Mouse (Mus musculus) limb, embryonic 15.5 days (tissue): Measurements from ENCODE around the gene Gm44805. TPM values are rescaled to one million over a fixed set of nuclear protein-coding genes. Genes with fewer than 3 reads are reported as not detected.

Source experiments
- ATAC-seq: fragments of 200-750 bp; cut with Nextera tagmentation; 2 replicates; pipeline ENCODE4 v1.8.0; 2017; ENCODE audit warnings: low read depth, moderate TSS enrichment; ENCODE audit not compliant: insufficient number of reproducible peaks, low FRiP score, low TSS enrichment
- H3K27ac ChIP-seq: fragments of 300-500 bp; sonication (generic); 2 replicates; pipeline ENCODE4 v1.5.1; 2015; ENCODE audit warnings: moderate library complexity, mild to moderate bottlenecking, inconsistent platforms
- H3K27me3 ChIP-seq: fragments of 300-500 bp; sonication (generic); 2 replicates; pipeline ENCODE4 v1.6.1; 2015; ENCODE audit warnings: inconsistent platforms
- H3K36me3 ChIP-seq: fragments of 300-500 bp; sonication (generic); 2 replicates; pipeline ENCODE4 v1.6.1; 2015; ENCODE audit warnings: inconsistent platforms
- H3K4me1 ChIP-seq: fragments of 300-500 bp; sonication (generic); 2 replicates; pipeline ENCODE4 v1.6.1; 2015; ENCODE audit warnings: inconsistent platforms
- H3K4me2 ChIP-seq: fragments of 300-500 bp; sonication (generic); 2 replicates; pipeline ENCODE4 v1.6.1; 2015; ENCODE audit warnings: mild to moderate bottlenecking, inconsistent platforms
- H3K4me3 ChIP-seq: fragments of 300-500 bp; sonication (generic); 2 replicates; pipeline ENCODE4 v1.5.1; 2015; ENCODE audit warnings: mild to moderate bottlenecking, inconsistent platforms
- H3K9ac ChIP-seq: fragments of 300-500 bp; sonication (generic); 2 replicates; pipeline ENCODE4 v1.6.1; 2015; ENCODE audit warnings: inconsistent platforms
- H3K9me3 ChIP-seq: fragments of 300-500 bp; sonication (generic); 2 replicates; pipeline ENCODE4 v1.6.1; 2016; ENCODE audit warnings: inconsistent platforms
- WGBS: fragments of 180-500 bp; shearing (Covaris S2); methylation state at CpG from one replicate; pipeline ENCODE4 v1.1.7; 2015; 5-methylcytosine and 5-hydroxymethylcytosine counted together
- polyA plus RNA-seq: library from polyadenylated mRNA; unstranded; fragments of >200 nt; fragmentation: Nextera tagmentation; extraction: Ambion mirVana; gene quantifications from 2 replicates; pipeline ENCODE4 v1.2.1, GENCODE M21; 2015

Gene Gm44805
- polyA plus RNA-seq, 1 experiment from 2014 or later, result not detected

DNA sequence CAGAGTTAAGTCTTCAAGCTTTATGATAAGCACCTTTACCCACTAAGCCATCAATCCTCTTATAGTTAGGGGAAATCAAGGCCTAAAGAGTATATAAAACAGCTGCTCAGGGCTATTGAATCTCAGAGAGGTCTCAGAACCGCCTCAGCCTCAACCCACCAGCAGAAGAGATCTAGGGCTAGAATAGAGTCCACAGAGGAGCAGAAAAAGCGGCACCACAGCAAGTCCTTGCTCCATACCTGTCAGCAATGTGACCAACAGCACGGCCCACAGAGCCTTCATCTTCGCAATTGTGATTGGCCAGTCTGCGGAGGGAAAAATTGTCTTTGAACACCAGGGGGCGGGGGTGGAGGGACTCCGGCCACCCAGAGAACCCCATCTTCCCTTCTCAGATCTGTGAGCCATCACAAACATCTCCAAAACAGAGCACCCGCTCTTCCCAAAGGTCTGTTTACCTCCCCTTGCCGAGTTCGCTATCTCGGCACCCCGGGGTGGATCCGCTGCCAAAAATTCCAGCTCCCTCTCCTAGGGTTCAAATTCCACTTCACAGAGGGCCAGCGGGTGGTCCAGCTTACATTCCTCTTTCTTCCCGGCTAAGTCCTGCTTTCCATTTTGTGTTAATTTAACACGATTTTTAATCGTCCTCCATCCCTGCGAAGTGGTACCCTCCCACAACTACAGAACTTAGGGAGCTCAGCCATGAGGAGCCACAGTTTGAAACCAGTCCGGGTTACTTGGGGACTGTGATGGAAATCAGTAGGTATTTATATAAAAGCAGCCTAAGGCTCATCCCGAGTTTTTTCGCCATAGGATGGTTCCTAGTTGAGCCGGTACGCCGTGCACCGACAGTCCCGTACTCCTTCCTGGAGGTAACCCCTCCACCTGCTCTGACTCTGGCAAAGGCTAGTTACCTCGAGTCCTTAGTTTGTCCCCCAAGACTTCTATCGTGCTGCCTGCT lies 17.0 kb upstream of the Gm44805 start:
- Histone ChIP-seq H3K27ac (peak overlapping the region; percentile 47), H3K4me3 (peak overlapping the region; percentile 31), H3K36me3 (peaks cover 26% of the 10 kb centered on the region), H3K4me1 (peaks cover 37% of the 10 kb centered on the region), H3K9me3 (no peaks in the 10 kb centered on the region; the same call in 1 of the 2 replicates), H3K9ac (peak overlapping the region; percentile 23; the same call in 1 of the 2 replicates), H3K4me2 (peak overlapping the region; percentile 58), H3K27me3 (no peaks in the 10 kb centered on the region)
- no peak for ATAC-seq
- 3% methylated on average over 27 of the region's 28 CpGs for WGBS

DNA sequence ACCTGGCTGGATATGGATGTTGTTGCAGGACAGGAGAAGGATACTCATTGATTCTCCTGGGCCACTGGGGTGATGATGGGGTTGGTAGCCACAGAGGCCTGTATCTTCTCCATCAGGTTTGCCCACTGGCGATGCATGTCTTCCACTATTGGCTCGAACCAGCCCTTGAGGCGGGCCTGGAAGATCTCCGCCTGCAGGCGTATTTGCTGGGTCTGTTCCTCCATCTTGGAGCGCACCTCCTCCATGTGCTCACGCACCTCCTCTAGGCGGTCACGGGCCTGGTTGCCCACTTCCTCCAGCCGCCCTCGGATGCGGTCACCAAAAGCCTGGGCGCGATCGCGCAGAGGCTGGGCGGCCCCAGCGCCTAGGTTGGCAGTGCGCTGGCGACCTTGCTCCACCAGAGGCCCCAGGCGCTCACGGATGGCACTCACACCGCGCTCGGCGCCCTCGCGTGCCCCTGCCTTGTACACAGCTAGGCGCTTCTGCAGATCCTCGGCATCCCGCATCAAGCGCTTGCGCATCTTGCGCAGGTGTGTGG lies 15.2 kb upstream of the Gm44805 start:
- Histone ChIP-seq H3K9me3 (no peaks in the 10 kb centered on the region; the same call in 1 of the 2 replicates), H3K4me2 (no peak overlapping the region), H3K4me3 (no peak overlapping the region), H3K27me3 (no peaks in the 10 kb centered on the region), H3K36me3 (peaks cover 11% of the 10 kb centered on the region), H3K9ac (no peak overlapping the region), H3K27ac (no peak overlapping the region), H3K4me1 (peaks cover 45% of the 10 kb centered on the region)
- no peak for ATAC-seq
- 92% methylated on average over 34 of the region's 34 CpGs for WGBS

DNA sequence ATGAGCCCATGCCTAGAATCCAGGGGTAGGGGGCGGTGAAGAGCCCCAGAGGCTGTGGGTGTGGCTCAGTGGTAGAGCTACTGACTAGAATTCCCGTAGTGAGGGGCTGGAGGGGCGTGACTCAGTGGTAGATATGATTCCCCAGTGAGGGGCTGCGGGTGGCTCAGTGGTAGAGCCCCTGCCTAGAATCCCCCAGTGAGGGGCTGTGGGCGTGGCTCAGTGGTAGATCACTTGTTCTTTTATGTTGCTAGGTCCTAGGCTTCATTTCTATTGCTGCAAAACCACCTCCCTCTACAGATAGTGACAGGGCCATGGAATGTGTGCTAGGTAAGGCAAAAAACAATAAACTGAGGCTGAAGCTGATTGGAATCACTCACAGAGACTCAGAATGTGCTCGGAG lies 14.7 kb upstream of the Gm44805 start:
- ATAC-seq, result no peak
- no peak overlapping the region for H3K4me2 ChIP-seq
- H3K27ac ChIP-seq, result no peak overlapping the region
- no peak overlapping the region for H3K4me3 ChIP-seq
- H3K27me3 ChIP-seq, result no peaks in the 10 kb centered on the region
- peaks cover 9% of the 10 kb centered on the region for H3K36me3 ChIP-seq
- no peak overlapping the region for H3K9ac ChIP-seq
- no peaks in the 10 kb centered on the region; the same call in 1 of the 2 replicates for H3K9me3 ChIP-seq
- peaks cover 40% of the 10 kb centered on the region for H3K4me1 ChIP-seq
- 87% methylated on average over 6 of the region's 6 CpGs for WGBS

DNA sequence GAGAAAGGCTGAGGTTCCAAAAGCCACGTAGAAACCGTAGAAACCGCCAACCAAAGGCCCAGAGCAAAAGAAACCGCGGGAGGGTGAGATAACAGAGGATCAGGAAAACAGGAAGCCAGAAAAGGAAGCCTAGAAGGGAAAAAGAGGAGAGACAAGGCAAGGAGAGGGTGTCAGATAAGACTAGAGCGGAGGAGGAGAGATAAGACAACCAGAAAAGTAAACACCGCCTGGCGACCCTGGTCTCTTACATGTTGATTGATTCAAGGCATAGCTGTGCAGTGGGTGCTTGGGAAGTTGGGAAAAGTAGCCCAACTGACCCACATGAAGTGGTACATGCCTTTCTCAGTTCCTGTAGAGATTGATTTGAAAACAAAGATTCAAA lies 14.0 kb upstream of the Gm44805 start:
- Histone ChIP-seq H3K27ac (no peak overlapping the region), H3K4me2 (no peak overlapping the region), H3K27me3 (no peaks in the 10 kb centered on the region), H3K4me1 (peaks cover 34% of the 10 kb centered on the region), H3K9me3 (no peaks in the 10 kb centered on the region; the same call in 1 of the 2 replicates), H3K36me3 (peaks cover 9% of the 10 kb centered on the region), H3K4me3 (no peak overlapping the region), H3K9ac (no peak overlapping the region)
- WGBS, result 51% methylated on average over 8 of the region's 8 CpGs
- no peak for ATAC-seq

DNA sequence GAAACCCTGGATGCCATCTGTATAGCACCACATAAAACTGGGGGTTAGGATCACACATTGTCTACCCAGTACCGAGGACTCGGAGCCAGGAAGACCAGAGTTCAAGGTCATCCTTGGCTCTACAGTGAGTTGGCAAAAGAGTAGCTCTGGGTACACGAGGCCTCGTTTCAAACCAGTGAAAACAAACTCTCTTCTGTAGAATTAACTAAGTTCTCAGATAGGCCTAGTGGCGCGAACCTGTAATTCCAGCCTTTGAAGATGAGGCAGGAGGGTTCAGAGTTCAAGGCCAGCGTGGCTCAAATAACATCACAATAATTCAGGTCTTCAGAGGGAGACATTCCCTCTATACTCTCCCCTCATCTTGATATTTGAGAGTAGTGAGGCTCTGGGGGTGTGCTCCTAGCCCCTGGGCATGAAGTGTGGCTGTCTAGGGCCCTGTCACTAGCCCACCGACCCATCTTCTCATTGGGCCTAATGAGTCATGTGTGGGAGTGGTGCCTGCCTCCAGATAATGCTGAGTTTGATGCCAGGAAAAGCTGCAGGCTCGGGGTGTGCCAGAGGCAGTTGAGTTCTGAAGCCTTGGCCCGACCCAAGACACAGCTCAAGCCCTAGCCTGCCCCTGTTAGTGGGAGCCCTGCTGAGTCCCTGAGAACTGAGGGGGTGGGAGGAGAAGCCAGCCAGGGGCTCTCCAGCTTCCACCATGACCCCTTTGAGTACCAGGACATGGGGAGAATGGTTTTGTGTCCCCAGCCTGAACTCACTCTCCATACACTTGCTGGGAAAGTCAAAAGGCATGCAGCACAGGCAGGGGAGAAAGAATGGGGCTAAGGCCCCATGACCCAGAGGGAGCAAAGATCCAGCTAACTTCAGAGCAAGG lies 13.4 kb upstream of the Gm44805 start:
- H3K36me3 ChIP-seq, result peaks cover 9% of the 10 kb centered on the region
- no peaks in the 10 kb centered on the region for H3K27me3 ChIP-seq
- H3K9me3 ChIP-seq, result no peaks in the 10 kb centered on the region; the same call in 1 of the 2 replicates
- H3K4me2 ChIP-seq, result no peak overlapping the region
- H3K4me3 ChIP-seq, result no peak overlapping the region
- 82% methylated on average over 10 of the region's 10 CpGs for WGBS
- peaks cover 32% of the 10 kb centered on the region for H3K4me1 ChIP-seq
- no peak for ATAC-seq
- H3K9ac ChIP-seq, result no peak overlapping the region
- H3K27ac ChIP-seq, result no peak overlapping the region

DNA sequence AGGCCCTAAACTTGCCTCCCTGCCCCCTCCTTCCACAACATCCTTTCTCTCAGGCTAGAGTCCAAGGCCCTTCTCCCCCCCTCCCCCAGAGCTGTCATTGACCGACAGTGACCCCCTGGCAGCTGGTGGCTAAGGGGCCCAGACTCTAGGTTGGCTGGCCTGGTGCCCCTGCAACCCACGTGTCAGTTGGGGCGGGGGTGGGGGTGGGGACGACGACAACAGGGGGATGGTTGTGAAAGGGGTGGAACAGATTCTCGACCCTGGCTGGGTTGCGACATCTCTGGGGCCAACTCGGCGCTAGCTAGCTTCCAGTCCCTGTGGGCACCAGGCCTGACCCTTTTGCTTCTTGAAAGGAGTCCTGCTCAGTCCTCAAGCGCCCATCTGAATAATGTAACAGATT lies 12.2 kb upstream of the Gm44805 start:
- no peak overlapping the region for H3K27ac ChIP-seq
- no peak overlapping the region for H3K4me2 ChIP-seq
- ATAC-seq, result no peak
- peaks cover 21% of the 10 kb centered on the region for H3K4me1 ChIP-seq
- WGBS, result 29% methylated on average over 10 of the region's 10 CpGs
- H3K4me3 ChIP-seq, result no peak overlapping the region
- H3K9me3 ChIP-seq, result no peaks in the 10 kb centered on the region; the same call in 1 of the 2 replicates
- H3K36me3 ChIP-seq, result peaks cover 9% of the 10 kb centered on the region
- no peaks in the 10 kb centered on the region for H3K27me3 ChIP-seq
- H3K9ac ChIP-seq, result no peak overlapping the region

DNA sequence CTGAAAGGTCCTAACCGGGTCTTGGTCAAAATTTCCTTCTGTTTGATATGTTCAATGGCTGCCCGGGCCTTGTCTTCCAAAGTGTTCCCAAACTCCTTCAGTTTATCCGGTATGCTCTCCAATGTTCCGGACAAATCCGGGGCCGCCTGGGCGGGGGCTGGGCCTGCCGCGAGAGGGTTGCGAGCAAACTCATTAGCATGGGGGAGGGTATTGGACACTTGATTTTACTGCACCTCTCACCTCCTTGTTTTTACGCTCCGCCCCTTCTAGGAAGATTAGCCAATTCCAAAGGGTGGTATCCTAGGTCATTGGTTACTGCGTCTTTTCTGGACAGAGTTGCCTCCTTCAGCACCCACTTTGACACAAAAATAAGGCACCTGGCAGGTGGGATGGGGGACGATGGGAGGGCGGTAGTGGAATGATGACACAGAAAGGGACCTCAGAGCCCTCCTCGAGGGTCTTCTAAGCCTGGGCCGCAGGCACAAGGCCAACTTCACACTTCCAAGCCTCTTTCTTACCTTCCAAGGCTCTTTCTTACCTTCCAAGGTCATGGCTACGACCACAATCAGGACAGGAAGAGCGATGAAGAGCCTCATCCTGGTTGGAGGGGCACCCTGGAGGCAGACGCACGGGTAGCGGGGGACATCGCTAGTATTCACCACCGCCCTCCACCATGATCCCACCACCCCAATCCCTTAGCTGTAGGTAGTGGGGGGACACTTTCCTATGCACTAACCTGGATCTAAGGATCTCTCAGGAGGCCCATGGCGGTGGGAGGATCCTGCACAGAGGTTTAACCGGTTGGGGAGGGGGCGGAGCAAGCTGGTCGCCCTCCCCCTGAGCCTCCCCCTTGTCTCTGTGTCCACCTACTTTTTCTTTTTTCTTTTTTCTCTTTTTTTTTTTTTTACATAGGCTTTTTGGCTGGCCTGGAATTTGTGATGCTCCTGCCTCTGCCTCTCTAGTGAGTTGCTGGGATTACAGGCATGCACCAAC lies 10.9 kb upstream of the Gm44805 start, which contains the start of gene Apoc1:
Apoc1 (minus strand) TSS at position 788 of the 993 bp plus-strand sequence.
- Histone ChIP-seq H3K4me2 (no peak within 1 kb of the TSS), H3K9me3 (no peaks in the 10 kb centered on the region; the same call in 1 of the 2 replicates), H3K27me3 (no peaks in the 10 kb centered on the region), H3K4me1 (peaks cover 15% of the 10 kb centered on the region), H3K27ac (0 out of 2 replicates have a peak within 1 kb of the TSS, but pooled peaks have one; percentile 8), H3K36me3 (peaks cover 9% of the 10 kb centered on the region), H3K4me3 (no peak within 1 kb of the TSS), H3K9ac (no peak within 1 kb of the TSS)
- 45% methylated on average over 28 of the region's 28 CpGs for WGBS
- no peak for ATAC-seq

DNA sequence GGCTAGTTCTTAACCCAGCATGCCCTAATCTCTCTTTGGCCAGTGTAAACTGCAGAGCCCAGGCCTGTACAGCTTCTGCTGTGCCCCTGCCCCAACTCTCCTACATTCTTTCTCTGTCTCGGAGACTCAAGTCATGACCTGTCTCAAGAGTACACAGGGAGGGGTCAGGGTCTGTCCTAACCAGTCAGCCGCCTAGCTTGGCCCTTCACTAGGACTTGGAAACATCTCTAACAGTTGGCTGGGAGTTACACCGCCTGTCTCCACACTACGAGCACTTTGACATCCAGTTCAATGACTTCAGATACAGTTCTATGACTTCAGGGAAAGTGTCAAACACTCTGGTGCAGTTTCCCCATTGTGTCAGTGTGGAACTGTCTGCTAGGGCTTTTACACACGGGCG lies 10.2 kb upstream of the Gm44805 start:
- H3K9ac ChIP-seq, result no peak overlapping the region
- H3K36me3 ChIP-seq, result peaks cover 3% of the 10 kb centered on the region
- H3K27me3 ChIP-seq, result no peaks in the 10 kb centered on the region
- H3K4me3 ChIP-seq, result no peak overlapping the region
- H3K4me2 ChIP-seq, result no peak overlapping the region
- H3K4me1 ChIP-seq, result peaks cover 15% of the 10 kb centered on the region
- ATAC-seq, result no peak
- WGBS, result 71% methylated on average over 6 of the region's 6 CpGs
- H3K27ac ChIP-seq, result no peak overlapping the region
- no peaks in the 10 kb centered on the region for H3K9me3 ChIP-seq

DNA sequence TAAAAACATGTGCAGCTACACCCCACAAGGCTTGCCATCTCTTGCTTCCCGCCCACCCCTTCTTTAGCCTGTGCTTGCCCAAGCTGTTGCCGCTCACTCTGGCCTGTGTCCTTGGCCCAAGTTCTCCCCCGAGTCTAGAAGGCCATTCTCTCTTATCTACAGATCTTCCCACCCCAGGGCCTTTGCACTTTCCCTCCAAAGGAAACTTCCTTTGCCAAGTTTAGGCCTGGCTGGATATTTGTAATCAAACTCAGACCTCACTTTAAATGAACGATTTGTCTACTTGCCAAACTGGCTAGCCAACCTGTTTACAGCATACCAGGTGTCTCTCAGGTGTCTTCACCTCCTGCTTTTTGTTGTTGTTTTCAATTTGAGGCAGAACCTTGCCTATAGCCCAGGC lies 9.6 kb upstream of the Gm44805 start:
- no peak for ATAC-seq
- no peak overlapping the region for H3K9ac ChIP-seq
- WGBS, result 85% methylated on average over 4 of the region's 4 CpGs
- H3K4me1 ChIP-seq, result peaks cover 15% of the 10 kb centered on the region
- H3K4me2 ChIP-seq, result no peak overlapping the region
- no peaks in the 10 kb centered on the region for H3K36me3 ChIP-seq
- no peaks in the 10 kb centered on the region for H3K27me3 ChIP-seq
- H3K9me3 ChIP-seq, result no peaks in the 10 kb centered on the region
- H3K27ac ChIP-seq, result no peak overlapping the region
- H3K4me3 ChIP-seq, result no peak overlapping the region

DNA sequence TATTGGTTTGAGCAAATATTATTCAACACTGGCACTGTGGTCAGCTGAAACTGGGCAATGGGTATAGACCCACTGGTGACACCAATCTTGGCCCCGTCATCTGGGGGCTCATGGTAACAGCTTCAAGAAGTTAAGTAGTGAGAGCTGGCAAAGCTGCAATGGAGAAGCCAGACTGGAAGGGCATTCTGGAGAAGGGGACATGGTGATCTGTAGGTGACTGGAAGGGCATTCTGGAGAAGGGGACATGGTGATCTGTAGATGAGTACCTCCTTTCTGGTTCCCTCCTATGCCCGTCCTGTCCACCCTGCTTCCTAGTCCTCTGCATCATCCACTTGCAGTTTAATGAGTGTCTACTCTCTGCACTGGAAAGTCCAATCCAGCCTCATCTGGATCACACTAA lies 7.4 kb upstream of the Gm44805 start:
- ATAC-seq, result no peak
- Histone ChIP-seq H3K4me1 (peaks cover 14% of the 10 kb centered on the region), H3K9ac (no peak overlapping the region), H3K27ac (no peak overlapping the region), H3K4me3 (no peak overlapping the region), H3K27me3 (no peaks in the 10 kb centered on the region), H3K4me2 (no peak overlapping the region), H3K36me3 (no peaks in the 10 kb centered on the region), H3K9me3 (no peaks in the 10 kb centered on the region)
- 92% methylated on average over 2 of the region's 2 CpGs for WGBS

DNA sequence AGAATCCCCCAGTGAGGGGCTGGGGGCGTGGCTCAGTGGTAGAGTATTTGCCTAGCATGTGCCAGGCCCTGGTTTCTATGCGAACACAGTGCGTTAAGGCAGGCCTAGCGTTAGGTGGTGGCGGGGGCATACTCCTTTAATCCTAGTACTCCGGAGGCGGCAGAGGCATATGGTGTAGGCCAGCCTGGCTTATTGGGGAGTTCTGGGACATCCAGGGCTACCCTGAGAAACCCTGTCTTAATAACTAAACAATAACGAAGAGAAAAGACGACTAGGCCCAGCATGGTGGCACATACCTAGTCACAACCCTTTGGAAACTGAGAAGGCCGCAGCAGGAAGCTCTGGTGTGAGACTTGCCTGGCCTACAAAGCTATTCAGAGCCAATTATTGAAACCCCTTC lies 6.9 kb upstream of the Gm44805 start:
- H3K27me3 ChIP-seq, result no peaks in the 10 kb centered on the region
- H3K27ac ChIP-seq, result no peak overlapping the region
- no peak overlapping the region for H3K4me3 ChIP-seq
- no peak overlapping the region for H3K4me2 ChIP-seq
- H3K36me3 ChIP-seq, result no peaks in the 10 kb centered on the region
- no peaks in the 10 kb centered on the region for H3K9me3 ChIP-seq
- 92% methylated on average over 10 of the region's 10 CpGs for WGBS
- H3K9ac ChIP-seq, result no peak overlapping the region
- ATAC-seq, result no peak
- peaks cover 9% of the 10 kb centered on the region for H3K4me1 ChIP-seq
